Mouse (Mus musculus) CD8-positive naive resting alpha-beta T cell, adult 2 months (primary cell): ENCODE results near the gene Ralgapb.
A peak's percentile ranks its signal among the peaks of the same experiment; 100 is the strongest.

Experiments
- DNase-seq, 2 experiments: peaks; one replicate each; pipeline ENCODE4 v3.0.0; 2022; ENCODE audit warnings: low read depth in 2 of 2, low spot score in 2 of 2

Ralgapb gene

GRCm38 (mm10) chr2:158409595-158410021, at the start of gene Ralgapb:
Gene Ralgapb (plus strand): TSS chr2:158409848.
- DNase-seq, result peak; percentile 98 to 99

- DNase-seq, result peak; percentile 83 to 86
Observed at GRCm38 (mm10) chr2:158360873-158361677, 48.6 kb upstream of the Ralgapb start.

- DNase-seq, result no peak
Observed at GRCm38 (mm10) chr2:158361678-158362320, 47.8 kb upstream of the Ralgapb start.

- no peak for DNase-seq
Observed at GRCm38 (mm10) chr2:158364175-158364574, 45.5 kb upstream of the Ralgapb start.

GRCm38 (mm10) chr2:158365099-158365850, 44.4 kb upstream of the Ralgapb start:
- no peak for DNase-seq

- no peak for DNase-seq
Observed at GRCm38 (mm10) chr2:158367654-158368053, 42.0 kb upstream of the Ralgapb start.

GRCm38 (mm10) chr2:158368313-158368712, 41.3 kb upstream of the Ralgapb start:
- no peak for DNase-seq

GRCm38 (mm10) chr2:158369474-158370172, 40.0 kb upstream of the Ralgapb start:
- no peak for DNase-seq

- no peak for DNase-seq
Observed at GRCm38 (mm10) chr2:158370173-158370550, 39.5 kb upstream of the Ralgapb start.

GRCm38 (mm10) chr2:158373061-158373460, 36.6 kb upstream of the Ralgapb start:
- DNase-seq, result no peak

GRCm38 (mm10) chr2:158373516-158373915, 36.1 kb upstream of the Ralgapb start:
- no peak for DNase-seq

GRCm38 (mm10) chr2:158375443-158376122, 34.1 kb upstream of the Ralgapb start, which contains the start of gene Snhg11:
Gene Snhg11 (plus strand): TSS chr2:158375638.
- DNase-seq, result no peak

- no peak for DNase-seq
Observed at GRCm38 (mm10) chr2:158376123-158376687, 33.4 kb upstream of the Ralgapb start.

GRCm38 (mm10) chr2:158376798-158377197, 32.9 kb upstream of the Ralgapb start:
- DNase-seq, result no peak

GRCm38 (mm10) chr2:158377811-158378210, 31.8 kb upstream of the Ralgapb start:
- DNase-seq, result no peak

- peak; percentile 52 to 70 for DNase-seq
Observed at GRCm38 (mm10) chr2:158379354-158380078, 30.1 kb upstream of the Ralgapb start.

GRCm38 (mm10) chr2:158386072-158386471, 23.6 kb upstream of the Ralgapb start:
- DNase-seq, result no peak

GRCm38 (mm10) chr2:158389421-158389820, 20.2 kb upstream of the Ralgapb start:
- DNase-seq, result no peak

- DNase-seq, result no peak
Observed at GRCm38 (mm10) chr2:158396369-158396768, 13.3 kb upstream of the Ralgapb start.
